Mouse (Mus musculus) liver, embryonic 11.5 days (tissue): Measurements from ENCODE around the gene Akap11. TPM values are rescaled to one million over a fixed set of nuclear protein-coding genes. Genes with fewer than 3 reads are reported as not detected.

ENCODE experiments used
- ATAC-seq: fragments of 200-750 bp; cut with Nextera tagmentation; replicated peaks from 2 replicates; pipeline ENCODE4 v1.8.0; 2017; ENCODE audit warnings: moderate number of reproducible peaks, mild to moderate bottlenecking, moderate TSS enrichment, moderate library complexity; ENCODE audit not compliant: low FRiP score
- DNase-seq: peaks from one replicate; pipeline ENCODE4 v3.0.0-alpha.2; 2017; ENCODE audit warnings: low spot score
- H3K27ac ChIP-seq: fragments of 300-500 bp; sonication (generic); 2 replicates; pipeline ENCODE4 v1.5.1; 2014; ENCODE audit warnings: mild to moderate bottlenecking, low read depth, low read length, control low read depth
- H3K27me3 ChIP-seq: fragments of 300-500 bp; sonication (generic); replicated peaks from 2 replicates; pipeline ENCODE4 v1.6.1; 2014; ENCODE audit warnings: low read length, mixed read lengths; ENCODE audit not compliant: control insufficient read depth, insufficient read depth
- H3K36me3 ChIP-seq: fragments of 300-500 bp; sonication (generic); 2 replicates; pipeline ENCODE4 v1.6.1; 2014; ENCODE audit warnings: mild to moderate bottlenecking, low read length, moderate library complexity, mixed read lengths; ENCODE audit not compliant: control insufficient read depth, insufficient read depth
- H3K4me1 ChIP-seq: fragments of 300-500 bp; sonication (generic); replicated peaks from 2 replicates; pipeline ENCODE4 v1.6.1; 2014; ENCODE audit warnings: low read length, mixed read lengths; ENCODE audit not compliant: control insufficient read depth, insufficient read depth
- H3K4me2 ChIP-seq: fragments of 300-500 bp; sonication (generic); 2 replicates; pipeline ENCODE4 v1.6.1; 2014; ENCODE audit warnings: mild to moderate bottlenecking, control low read depth, moderate library complexity
- H3K4me3 ChIP-seq: fragments of 300-500 bp; sonication (generic); 2 replicates; pipeline ENCODE4 v1.5.1; 2014; ENCODE audit warnings: low read depth, low read length, control low read depth
- H3K9ac ChIP-seq: fragments of 300-500 bp; sonication (generic); 2 replicates; pipeline ENCODE4 v1.6.1; 2014; ENCODE audit warnings: low read depth, low read length, control low read depth
- H3K9me3 ChIP-seq: fragments of 300-500 bp; sonication (generic); 2 replicates; pipeline ENCODE4 v1.6.1; 2016; ENCODE audit warnings: low read length, inconsistent platforms, mixed read lengths; ENCODE audit not compliant: control insufficient read depth
- WGBS: fragments of 180-500 bp; shearing (Covaris S2); extraction: QIAGEN DNeasy Blood & Tissue Kit; methylation state at CpG from one replicate; pipeline ENCODE4 v1.1.7; 2014; 5-methylcytosine and 5-hydroxymethylcytosine counted together
- polyA plus RNA-seq: library from polyadenylated mRNA; unstranded; fragments of >200 nt; fragmentation: Nextera tagmentation; extraction: Ambion mirVana; gene quantifications from 2 replicates; pipeline ENCODE4 v1.2.1, GENCODE M21; 2014

Gene Akap11
- polyA plus RNA-seq, 1 experiment from 2014 or later, result 10.0 TPM

- 73% methylated on average over 11 of the region's 11 CpGs for WGBS
- Histone ChIP-seq H3K4me3 (no peak overlapping the region), H3K27ac (no peak overlapping the region), H3K9me3 (no peaks in the 10 kb centered on the region), H3K4me1 (no peaks in the 10 kb centered on the region), H3K36me3 (no peaks in the 10 kb centered on the region), H3K4me2 (no peak overlapping the region), H3K27me3 (no peaks in the 10 kb centered on the region), H3K9ac (no peak overlapping the region)
- no peak for DNase-seq
- ATAC-seq, result no peak
Observed at GRCm38 (mm10) chr14:78448807-78449406, 87.7 kb downstream of the Akap11 start.

GRCm38 (mm10) chr14:78448017-78448416 is 88.6 kb downstream of the Akap11 start:
- ATAC-seq, result no peak
- DNase-seq, result no peak
- Histone ChIP-seq H3K4me1 (no peaks in the 10 kb centered on the region), H3K27me3 (no peaks in the 10 kb centered on the region), H3K27ac (no peak overlapping the region), H3K36me3 (no peaks in the 10 kb centered on the region), H3K4me2 (no peak overlapping the region), H3K4me3 (no peak overlapping the region), H3K9me3 (no peaks in the 10 kb centered on the region), H3K9ac (no peak overlapping the region)
- WGBS, result 90% methylated on average over 12 of the region's 12 CpGs

- Histone ChIP-seq H3K27ac (no peak overlapping the region), H3K4me2 (no peak overlapping the region), H3K36me3 (no peaks in the 10 kb centered on the region), H3K9me3 (no peaks in the 10 kb centered on the region), H3K4me1 (no peaks in the 10 kb centered on the region), H3K9ac (no peak overlapping the region), H3K4me3 (no peak overlapping the region), H3K27me3 (no peaks in the 10 kb centered on the region)
- DNase-seq (no peak), ATAC-seq (no peak)
- WGBS, result 78% methylated on average over 3 of the region's 3 CpGs
Observed at GRCm38 (mm10) chr14:78447542-78447941, 89.1 kb downstream of the Akap11 start.

Other genes starting within 250 kb of the Akap11 start
- gene Tnfsf11, start 228.8 kb downstream of the Akap11 start, polyA plus RNA-seq, result 0.13 and 0.33 TPM in 2 replicates
- 1.1 and 1.2 TPM in 2 replicates for gene Dgkh, start 196.0 kb upstream of the Akap11 start, polyA plus RNA-seq